ENCODE assay signal across 8 mouse cellular contexts in genomic region chrX:136196873-136197272, GRCm38 (mm10). TPM values are rescaled to one million over a fixed set of nuclear protein-coding genes. Genes with fewer than 3 reads are reported as not detected.
DNase-seq lines count a peak whose midpoint lies in the region; ATAC-seq and TF ChIP-seq lines count a peak whose summit lies in the region.

No protein-coding gene starts in this region.

- no peak; the same call in 1 of the 2 replicates for ATAC-seq in liver, embryonic 11.5 days (replicated peaks; ENCODE audit: low FRiP score)

- no peaks in the 10 kb centered on the region for H3K79me2 ChIP-seq in liver, adult 2 months (ENCODE audit: control insufficient read depth, insufficient read depth, low read length)

- TF ChIP-seq CTCF in liver, adult 2 months (IDR thresholded peaks at IDR 0.05; ENCODE audit: low read depth, low read length): peak; percentile 24; the same call in 1 of the 2 replicates

- no peak overlapping the region for H3K4me2 ChIP-seq in liver, embryonic 11.5 days

- peak; percentile 18 for DNase-seq in cerebellum, adult 8-10 months
- DNase-seq in cerebellum, adult 9-11 months: no peak
- peak; percentile 4 for DNase-seq in liver, adult 2 months (ENCODE audit: extremely low read depth, low read depth, low spot score)
- no peak for DNase-seq in liver, embryonic 11.5 days (ENCODE audit: low spot score)
- DNase-seq in adrenal gland, postnatal 14 days: peak; percentile 59
- DNase-seq in kidney, postnatal 14 days: peak; percentile 7
- DNase-seq in spleen, adult 12 weeks (ENCODE audit: low spot score): peak; percentile 4
- no peak for DNase-seq in right cerebral cortex, postnatal 25 days

- H3K27ac ChIP-seq in liver, adult 2 months (replicated peaks; ENCODE audit: insufficient read depth, low read depth, low read length): no peak overlapping the region
- no peak overlapping the region for H3K27ac ChIP-seq in liver, embryonic 11.5 days (ENCODE audit: low read depth, low read length)

- H3K27me3 ChIP-seq in liver, adult 2 months (ENCODE audit: control insufficient read depth, insufficient read depth, low read length): no peaks in the 10 kb centered on the region
- no peaks in the 10 kb centered on the region for H3K27me3 ChIP-seq in liver, embryonic 11.5 days (replicated peaks; ENCODE audit: control insufficient read depth, insufficient read depth, low read length)

- no peaks in the 10 kb centered on the region for H3K9me3 ChIP-seq in liver, embryonic 11.5 days (ENCODE audit: control insufficient read depth, low read length)

- 89% methylated on average over 1 of the region's 1 CpGs for WGBS in liver, adult 2 months
- 44% methylated on average over 1 of the region's 1 CpGs for WGBS in liver, embryonic 11.5 days

- no peaks in the 10 kb centered on the region for H3K4me1 ChIP-seq in liver, adult 2 months (ENCODE audit: control insufficient read depth, insufficient read depth, low read length)
- no peaks in the 10 kb centered on the region for H3K4me1 ChIP-seq in liver, embryonic 11.5 days (replicated peaks; ENCODE audit: control insufficient read depth, insufficient read depth, low read length)

- no peak overlapping the region for H3K4me3 ChIP-seq in liver, adult 2 months (ENCODE audit: insufficient read depth, low read depth, low read length)
- no peak overlapping the region for H3K4me3 ChIP-seq in liver, embryonic 11.5 days (ENCODE audit: low read depth, low read length)

- no peaks in the 10 kb centered on the region for H3K36me3 ChIP-seq in liver, adult 2 months (ENCODE audit: control insufficient read depth, insufficient read depth, low read length)
- no peaks in the 10 kb centered on the region for H3K36me3 ChIP-seq in liver, embryonic 11.5 days (ENCODE audit: control insufficient read depth, insufficient read depth, low read length)

- TF ChIP-seq POLR2A in liver, adult 2 months (IDR thresholded peaks at IDR 0.05; ENCODE audit: extremely low read depth, insufficient read depth, low read length): no peak

- H3K9ac ChIP-seq in liver, adult 2 months (ENCODE audit: low read depth, low read length): no peak overlapping the region
- H3K9ac ChIP-seq in liver, embryonic 11.5 days (ENCODE audit: low read depth, low read length): no peak overlapping the region

RNA-seq across cellular contexts. Expression of gene Tceal5, which starts 6.8 kb away (rescaled TPM):
- 0.18 TPM in 1 of 2 replicates, not detected in the other for total RNA-seq in liver, adult 2 months (2014; rRNA removed)
- not detected in 2 replicates for polyA plus RNA-seq in liver, adult 2 months (2012; rRNA removed)
- polyA plus RNA-seq in liver, embryonic 11.5 days (2014; fragmentation: Nextera tagmentation; extraction: Ambion mirVana): 1.2 and 1.6 TPM in 2 replicates
- total RNA-seq in adrenal gland, postnatal 14 days (2021): 1.1 and 1.7 TPM in 2 replicates

RNA-seq across cellular contexts. Expression of gene Tceal7, which starts 17.7 kb away (rescaled TPM):
- not detected in 2 replicates for total RNA-seq in liver, adult 2 months (2014; rRNA removed)
- not detected in 2 replicates for polyA plus RNA-seq in liver, adult 2 months (2012; rRNA removed)
- polyA plus RNA-seq in liver, embryonic 11.5 days (2014; fragmentation: Nextera tagmentation; extraction: Ambion mirVana): 0.69 and 0.77 TPM in 2 replicates
- total RNA-seq in adrenal gland, postnatal 14 days (2021): not detected in 2 replicates

RNA-seq across cellular contexts. Expression of gene Bex1, which starts 18.4 kb away (rescaled TPM):
- not detected in 2 replicates for total RNA-seq in liver, adult 2 months (2014; rRNA removed)
- polyA plus RNA-seq in liver, adult 2 months (2012; rRNA removed): 0.40 TPM in 1 of 2 replicates, not detected in the other
- polyA plus RNA-seq in liver, embryonic 11.5 days (2014; fragmentation: Nextera tagmentation; extraction: Ambion mirVana): 195 and 210 TPM in 2 replicates
- 9.5 and 11.8 TPM in 2 replicates for total RNA-seq in adrenal gland, postnatal 14 days (2021)

RNA-seq across cellular contexts. Expression of gene Tceal8, which starts 24.7 kb away (rescaled TPM):
- 19.1 and 31.2 TPM in 2 replicates for total RNA-seq in liver, adult 2 months (2014; rRNA removed)
- polyA plus RNA-seq in liver, adult 2 months (2012; rRNA removed): 3.1 and 5.1 TPM in 2 replicates
- polyA plus RNA-seq in liver, embryonic 11.5 days (2014; fragmentation: Nextera tagmentation; extraction: Ambion mirVana): 236 and 244 TPM in 2 replicates
- total RNA-seq in adrenal gland, postnatal 14 days (2021): 53.7 and 57.7 TPM in 2 replicates

RNA-seq across cellular contexts. Expression of gene Tceal9, which starts 48.0 kb away (rescaled TPM):
- total RNA-seq in liver, adult 2 months (2014; rRNA removed): 30.7 and 32.4 TPM in 2 replicates
- polyA plus RNA-seq in liver, adult 2 months (2012; rRNA removed): 3.1 and 3.9 TPM in 2 replicates
- polyA plus RNA-seq in liver, embryonic 11.5 days (2014; fragmentation: Nextera tagmentation; extraction: Ambion mirVana): 373 and 393 TPM in 2 replicates
- 308 and 347 TPM in 2 replicates for total RNA-seq in adrenal gland, postnatal 14 days (2021)

Comparison
In these comparisons a context has a peak if more than half of its experiments do, and no peak if none do; other contexts are left out.
1. DNase-seq: peak in cerebellum, adult 8-10 months (single experiment), liver, adult 2 months (single experiment), adrenal gland, postnatal 14 days (single experiment), kidney, postnatal 14 days (single experiment) and spleen, adult 12 weeks (single experiment); none in cerebellum, adult 9-11 months (single experiment), liver, embryonic 11.5 days (single experiment) and right cerebral cortex, postnatal 25 days (single experiment).